Mouse (Mus musculus) left cerebral cortex, adult 11 months (tissue): ENCODE results near the gene Mfsd4b2.
"Not testable (repeated sequence)": the region's sequence is repeated elsewhere in the genome, so short reads cannot be mapped to it uniquely, and the experiment has no call there.

ENCODE experiments used
- DNase-seq: peaks from one replicate; pipeline ENCODE4 v3.0.0; 2022; ENCODE audit warnings: low spot score

Mfsd4b2 gene

GRCm38 (mm10) chr10:39926616-39927139 is at the start of gene Mfsd4b2:
Gene Mfsd4b2, minus strand, starts transcription at chr10:39926923.
- DNase-seq = no peak

GRCm38 (mm10) chr10:39975771-39976170 is 49.0 kb upstream of the Mfsd4b2 start:
- DNase-seq = no peak

GRCm38 (mm10) chr10:39974982-39975381 is 48.3 kb upstream of the Mfsd4b2 start:
- no peak for DNase-seq

- DNase-seq = no peak
Observed at GRCm38 (mm10) chr10:39967512-39967911, 40.8 kb upstream of the Mfsd4b2 start.

- no peak for DNase-seq
Observed at GRCm38 (mm10) chr10:39961906-39962305, 35.2 kb upstream of the Mfsd4b2 start.

GRCm38 (mm10) chr10:39960441-39960822 is 33.7 kb upstream of the Mfsd4b2 start:
- DNase-seq = no peak

- peak; percentile 88 for DNase-seq
Observed at GRCm38 (mm10) chr10:39959761-39960440, 33.2 kb upstream of the Mfsd4b2 start, which contains the start of gene Mfsd4b3. Gene Mfsd4b3, minus strand, starts transcription at chr10:39960153.

- DNase-seq = no peak
Observed at GRCm38 (mm10) chr10:39958266-39958665, 31.5 kb upstream of the Mfsd4b2 start.

GRCm38 (mm10) chr10:39956340-39956878 is 29.7 kb upstream of the Mfsd4b2 start:
- DNase-seq = no peak

GRCm38 (mm10) chr10:39955163-39955562 is 28.4 kb upstream of the Mfsd4b2 start:
- no peak for DNase-seq

GRCm38 (mm10) chr10:39949377-39949954 is 22.7 kb upstream of the Mfsd4b2 start:
- DNase-seq = no peak

GRCm38 (mm10) chr10:39947195-39947594 is 20.5 kb upstream of the Mfsd4b2 start:
- not testable (repeated sequence) for DNase-seq

- no peak for DNase-seq
Observed at GRCm38 (mm10) chr10:39936553-39936952, 9.8 kb upstream of the Mfsd4b2 start.

GRCm38 (mm10) chr10:39924556-39924955 is 2.2 kb downstream of the Mfsd4b2 start:
- DNase-seq = not testable (repeated sequence)

- no peak for DNase-seq
Observed at GRCm38 (mm10) chr10:39912616-39913015, 14.1 kb downstream of the Mfsd4b2 start.

GRCm38 (mm10) chr10:39908768-39909441 is 17.8 kb downstream of the Mfsd4b2 start:
- no peak for DNase-seq

GRCm38 (mm10) chr10:39906799-39907658 is 19.7 kb downstream of the Mfsd4b2 start:
- DNase-seq = no peak

- no peak for DNase-seq
Observed at GRCm38 (mm10) chr10:39904191-39904590, 22.5 kb downstream of the Mfsd4b2 start.

- peak; percentile 74 for DNase-seq
Observed at GRCm38 (mm10) chr10:39898874-39899371, 27.8 kb downstream of the Mfsd4b2 start, which contains the start of gene Mfsd4b4. Gene Mfsd4b4, minus strand, starts transcription at chr10:39899238.

GRCm38 (mm10) chr10:39896503-39896902 is 30.2 kb downstream of the Mfsd4b2 start:
- DNase-seq = no peak
